Mouse (Mus musculus) cerebellum, adult 2 months (tissue): ENCODE data around the gene Cldn22. TPM values are rescaled to one million over a fixed set of nuclear protein-coding genes. Genes with fewer than 3 reads are reported as not detected.

Experiments
- DNase-seq, 2 experiments: peaks; one replicate each; pipeline ENCODE4 v3.0.0; 2021
- H3K27ac ChIP-seq: fragments of 200-500 bp; 2 replicates; pipeline ENCODE4 v1.5.1; 2012; ENCODE audit warnings: low read length, control low read depth, inconsistent platforms; ENCODE audit not compliant: insufficient read depth
- H3K27me3 ChIP-seq: fragments of 200-500 bp; 2 replicates; pipeline ENCODE4 v1.6.1; 2012; ENCODE audit warnings: inconsistent platforms, mild to moderate bottlenecking, low read length, moderate library complexity; ENCODE audit not compliant: control insufficient read depth, insufficient read depth
- H3K4me1 ChIP-seq: fragments of 200-500 bp; 2 replicates; pipeline ENCODE4 v1.6.1; 2011; ENCODE audit warnings: low read length; ENCODE audit not compliant: control insufficient read depth, insufficient read depth
- H3K4me3 ChIP-seq: fragments of 200-500 bp; replicated peaks from 2 replicates; pipeline ENCODE3; 2011; ENCODE audit warnings: mild to moderate bottlenecking, low read depth, low read length, control low read depth; ENCODE audit not compliant: insufficient read depth
- CTCF ChIP-seq: fragments of 200-500 bp; IDR thresholded peaks from 2 replicates; pipeline ENCODE4 v1.5.1; 2011; ENCODE audit warnings: low read depth, mild to moderate bottlenecking, control low read depth, low read length, moderate library complexity, borderline replicate concordance; ENCODE audit not compliant: insufficient read depth
- POLR2A ChIP-seq: fragments of 200-500 bp; IDR thresholded peaks from 2 replicates; pipeline ENCODE4 v1.6.1; 2011; ENCODE audit warnings: low read length, control low read depth, borderline replicate concordance; ENCODE audit not compliant: insufficient read depth
- WGBS: fragments of 180-500 bp; shearing (Covaris S2); methylation state at CpG from one replicate; pipeline ENCODE4 v1.1.7; 2018; 5-methylcytosine and 5-hydroxymethylcytosine counted together
- polyA plus RNA-seq: library from polyadenylated mRNA; depleted of rRNA; stranded (reverse); fragments of >200 nt; gene quantifications from 2 replicates; pipeline ENCODE4 v1.2.3, GENCODE M21; 2012

The Cldn22 gene
- polyA plus RNA-seq, 1 experiment: 0.11 TPM

DNA sequence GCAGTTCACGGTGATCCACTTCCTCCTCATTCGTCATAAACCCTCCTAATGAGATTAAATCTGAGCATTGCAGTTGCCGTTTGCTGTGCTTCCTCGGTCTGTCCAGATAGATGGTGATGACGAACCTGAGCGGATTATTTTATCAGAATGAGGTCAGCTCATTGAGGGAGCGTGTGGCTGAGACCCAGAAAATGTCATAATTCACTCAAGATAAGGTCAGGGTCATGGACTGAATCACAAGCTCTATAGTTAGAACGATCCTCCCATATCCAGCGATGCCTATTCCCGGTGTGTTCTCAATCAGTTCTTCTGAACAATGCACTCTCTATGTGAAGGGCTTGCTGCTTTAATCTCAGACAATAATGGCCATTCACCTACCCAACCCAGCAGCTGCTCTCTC is 36.6 kb upstream of the Cldn22 start:
- no peak for DNase-seq
- WGBS: 71% methylated on average over 10 of the region's 10 CpGs
- H3K4me3 ChIP-seq: no peak overlapping the region

GRCm38 (mm10) chr8:47791986-47792385 is 32.3 kb upstream of the Cldn22 start:
- H3K27me3 ChIP-seq: no peaks in the 10 kb centered on the region
- no peak for DNase-seq
- no peak for TF ChIP-seq POLR2A
- TF ChIP-seq CTCF: no peak
- no peak overlapping the region for H3K27ac ChIP-seq
- no peak overlapping the region for H3K4me3 ChIP-seq
- H3K4me1 ChIP-seq: no peaks in the 10 kb centered on the region
- 18% methylated on average over 9 of the region's 9 CpGs for WGBS

More for the DNA sequence above, 36.6 kb upstream of the Cldn22 start:
- H3K4me1 ChIP-seq: no peaks in the 10 kb centered on the region
- H3K27me3 ChIP-seq: no peaks in the 10 kb centered on the region
- TF ChIP-seq POLR2A (no peak), CTCF (no peak)
- H3K27ac ChIP-seq: no peak overlapping the region

DNA sequence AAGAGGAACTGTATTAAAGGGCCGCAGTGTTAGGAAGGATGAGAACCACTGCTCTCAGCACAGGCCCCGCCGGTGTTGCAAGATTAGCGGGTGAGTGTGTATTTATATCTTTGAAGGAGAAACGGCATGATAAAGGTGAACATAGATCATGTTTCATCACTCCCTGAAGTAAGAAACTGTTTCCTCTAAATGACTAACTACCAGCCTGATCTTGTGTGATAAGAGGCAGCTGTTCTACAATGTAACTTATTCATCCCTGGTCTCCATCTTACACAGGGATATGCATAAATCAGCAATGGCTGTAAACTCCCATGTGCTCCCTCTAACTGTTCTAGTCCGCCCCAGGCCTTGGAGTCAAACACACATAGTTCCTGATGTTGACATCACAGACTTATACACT is 24.8 kb upstream of the Cldn22 start:
- DNase-seq: no peak
- Histone ChIP-seq H3K4me1 (no peaks in the 10 kb centered on the region), H3K4me3 (no peak overlapping the region), H3K27ac (no peak overlapping the region), H3K27me3 (no peaks in the 10 kb centered on the region)
- 96% methylated on average over 6 of the region's 6 CpGs for WGBS
- TF ChIP-seq POLR2A (no peak), CTCF (no peak)

DNA sequence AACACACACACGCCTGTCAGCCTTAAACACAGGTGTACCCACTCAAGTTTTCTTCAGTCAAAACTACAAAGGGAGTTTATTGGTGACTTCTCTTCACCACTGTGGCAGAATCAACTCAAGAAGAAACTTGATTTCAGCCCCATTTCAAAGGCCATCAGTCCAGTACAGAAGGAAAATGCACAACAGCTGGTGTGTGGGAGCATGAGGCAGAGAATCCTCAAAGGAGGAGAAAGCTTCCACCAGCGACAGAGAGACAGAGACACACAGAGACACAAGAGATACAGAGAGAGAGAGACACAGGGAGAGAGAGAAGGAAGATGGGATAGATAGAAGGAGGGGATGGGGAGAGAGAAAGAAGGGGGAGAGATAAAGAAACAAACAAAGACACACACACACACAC is 21.9 kb upstream of the Cldn22 start:
- TF ChIP-seq CTCF: no peak
- TF ChIP-seq POLR2A: no peak
- H3K4me3 ChIP-seq: no peak overlapping the region
- no peak overlapping the region for H3K27ac ChIP-seq
- H3K27me3 ChIP-seq: no peaks in the 10 kb centered on the region
- 79% methylated on average over 2 of the region's 2 CpGs for WGBS
- H3K4me1 ChIP-seq: no peaks in the 10 kb centered on the region; the same call in 1 of the 2 replicates
- DNase-seq: no peak

GRCm38 (mm10) chr8:47804262-47804661 is 20.0 kb upstream of the Cldn22 start:
- DNase-seq: no peak
- H3K27me3 ChIP-seq: no peaks in the 10 kb centered on the region
- H3K4me1 ChIP-seq: no peaks in the 10 kb centered on the region; the same call in 1 of the 2 replicates
- WGBS: 100% methylated on average over 1 of the region's 1 CpGs
- TF ChIP-seq CTCF: no peak
- no peak for TF ChIP-seq POLR2A
- no peak overlapping the region for H3K4me3 ChIP-seq
- no peak overlapping the region for H3K27ac ChIP-seq

DNA sequence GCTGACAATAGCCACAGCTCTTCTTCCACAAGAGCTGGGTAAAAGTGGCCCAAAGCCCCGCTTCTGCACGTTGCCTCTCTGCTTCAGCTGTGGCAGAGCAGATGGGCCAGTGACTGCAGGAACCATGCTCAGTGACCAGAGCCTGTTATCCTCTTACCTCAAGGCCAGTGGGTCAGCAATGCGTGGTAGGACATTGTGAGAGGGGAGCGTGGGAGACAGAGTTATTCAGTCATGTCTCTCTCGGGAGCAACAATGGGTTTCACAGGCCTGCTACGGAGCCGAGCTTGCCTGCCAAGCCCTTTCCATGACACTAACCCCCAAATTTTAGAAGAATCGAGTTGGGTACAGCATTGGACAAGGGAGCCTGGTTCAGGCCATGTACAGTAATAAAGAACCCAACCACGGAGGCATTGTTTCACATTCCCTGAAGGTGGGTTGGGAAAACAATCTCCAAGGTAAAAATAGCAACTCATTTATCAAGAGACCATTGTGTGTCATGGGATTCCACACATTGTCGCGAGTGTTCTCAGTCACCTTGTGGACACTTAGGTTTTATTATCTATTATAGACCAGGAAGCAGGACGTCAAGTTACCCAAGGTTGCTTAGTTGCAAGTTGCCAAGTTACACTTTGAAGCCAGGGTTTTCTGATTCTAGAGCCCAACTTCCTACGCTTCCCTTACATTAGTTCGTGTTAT is 14.2 kb upstream of the Cldn22 start:
- Histone ChIP-seq H3K4me3 (no peak overlapping the region), H3K27me3 (no peaks in the 10 kb centered on the region), H3K4me1 (no peaks in the 10 kb centered on the region; the same call in 1 of the 2 replicates), H3K27ac (no peak overlapping the region)
- TF ChIP-seq CTCF (no peak), POLR2A (no peak)
- 87% methylated on average over 14 of the region's 14 CpGs for WGBS
- DNase-seq: no peak

- no peak for DNase-seq
- Histone ChIP-seq H3K27me3 (no peaks in the 10 kb centered on the region), H3K27ac (no peak overlapping the region), H3K4me1 (no peaks in the 10 kb centered on the region; the same call in 1 of the 2 replicates), H3K4me3 (no peak overlapping the region)
- TF ChIP-seq POLR2A (no peak), CTCF (no peak)
- WGBS: 80% methylated on average over 7 of the region's 7 CpGs
Measured at GRCm38 (mm10) chr8:47810666-47811015, 13.6 kb upstream of the Cldn22 start.

GRCm38 (mm10) chr8:47811221-47811620 is 13.1 kb upstream of the Cldn22 start:
- H3K4me1 ChIP-seq: no peaks in the 10 kb centered on the region; the same call in 1 of the 2 replicates
- no peak for TF ChIP-seq CTCF
- TF ChIP-seq POLR2A: no peak
- H3K4me3 ChIP-seq: no peak overlapping the region
- no peak overlapping the region for H3K27ac ChIP-seq
- DNase-seq: no peak
- 79% methylated on average over 12 of the region's 12 CpGs for WGBS
- H3K27me3 ChIP-seq: no peaks in the 10 kb centered on the region

DNA sequence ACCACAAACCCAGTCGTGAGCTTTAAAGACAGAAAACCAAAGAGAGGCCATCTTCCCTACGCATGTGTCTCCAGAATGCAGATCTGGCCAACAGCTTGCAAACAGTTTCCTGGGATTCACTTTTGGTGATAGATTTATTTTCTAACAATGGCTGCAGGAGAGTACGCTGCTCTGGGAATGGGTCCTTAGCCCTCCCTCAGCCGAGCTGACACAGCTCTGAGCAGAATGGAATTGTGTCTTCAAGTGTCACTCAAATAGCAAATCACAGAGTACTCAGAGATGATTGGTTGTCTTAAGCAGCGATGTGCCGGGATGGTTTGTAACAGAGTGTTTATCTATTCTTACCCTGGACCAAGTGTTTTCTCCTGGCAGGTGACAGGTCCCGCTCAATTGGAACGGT is 5.2 kb upstream of the Cldn22 start:
- Histone ChIP-seq H3K27me3 (no peaks in the 10 kb centered on the region), H3K4me1 (no peaks in the 10 kb centered on the region), H3K4me3 (no peak overlapping the region), H3K27ac (no peak overlapping the region)
- DNase-seq: no peak
- WGBS: 71% methylated on average over 8 of the region's 8 CpGs
- no peak for TF ChIP-seq POLR2A
- TF ChIP-seq CTCF: no peak
